Mouse (Mus musculus): ENCODE measurements around the gene Cdc25a. TPM values are rescaled to one million over a fixed set of nuclear protein-coding genes. Genes with fewer than 3 reads are reported as not detected.

Gene Cdc25a
- total RNA-seq, 1 experiment from 2014 or later, result 9.1 TPM

GRCm38 (mm10) chr9:109929131-109929530 lies 53.8 kb downstream of the Cdc25a start:
- no peak for ATAC-seq (replicated peaks; ENCODE audit: insufficient number of reproducible peaks, low FRiP score, low TSS enrichment, poor library complexity, severe bottlenecking)

GRCm38 (mm10) chr9:109930063-109930462 lies 54.7 kb downstream of the Cdc25a start:
- no peak for ATAC-seq (replicated peaks; ENCODE audit: insufficient number of reproducible peaks, low FRiP score, low TSS enrichment, poor library complexity, severe bottlenecking)

GRCm38 (mm10) chr9:109930752-109931151 lies 55.4 kb downstream of the Cdc25a start:
- ATAC-seq (replicated peaks; ENCODE audit: insufficient number of reproducible peaks, low FRiP score, low TSS enrichment, poor library complexity, severe bottlenecking), result no peak

GRCm38 (mm10) chr9:109931257-109932171 lies 56.1 kb downstream of the Cdc25a start, which contains the start of gene Map4:
Gene Map4, plus strand, starts transcription at chr9:109931460.
- peak; percentile 95 for ATAC-seq (replicated peaks; ENCODE audit: insufficient number of reproducible peaks, low FRiP score, low TSS enrichment, poor library complexity, severe bottlenecking)

- no peak for ATAC-seq (replicated peaks; ENCODE audit: insufficient number of reproducible peaks, low FRiP score, low TSS enrichment, poor library complexity, severe bottlenecking)
Measured at GRCm38 (mm10) chr9:109932361-109932755, 57.0 kb downstream of the Cdc25a start.

- no peak for ATAC-seq (replicated peaks; ENCODE audit: insufficient number of reproducible peaks, low FRiP score, low TSS enrichment, poor library complexity, severe bottlenecking)
Measured at GRCm38 (mm10) chr9:109932756-109933375, 57.5 kb downstream of the Cdc25a start.

GRCm38 (mm10) chr9:109939401-109939800 lies 64.0 kb downstream of the Cdc25a start:
- no peak for ATAC-seq (replicated peaks; ENCODE audit: insufficient number of reproducible peaks, low FRiP score, low TSS enrichment, poor library complexity, severe bottlenecking)

- no peak for ATAC-seq (replicated peaks; ENCODE audit: insufficient number of reproducible peaks, low FRiP score, low TSS enrichment, poor library complexity, severe bottlenecking)
Measured at GRCm38 (mm10) chr9:109942796-109943195, 67.4 kb downstream of the Cdc25a start.

Other genes starting within 250 kb of the Cdc25a start
- not detected in 3 replicates for gene Fbxw24, start 249.5 kb upstream of the Cdc25a start, total RNA-seq (2017)
- not detected in 3 replicates for gene Fbxw25, start 210.9 kb upstream of the Cdc25a start, total RNA-seq (2017)
- not detected in 3 replicates for gene Fbxw18, start 172.9 kb upstream of the Cdc25a start, total RNA-seq (2017)
- not detected in 3 replicates for gene Fbxw26, start 129.5 kb upstream of the Cdc25a start, total RNA-seq (2017)
- not detected in 3 replicates for gene Fbxw27, start 84.9 kb upstream of the Cdc25a start, total RNA-seq (2017)
- not detected in 3 replicates for gene Spink8, start 63.3 kb upstream of the Cdc25a start, total RNA-seq (2017)
- 1.7 to 2.1 TPM in 2 of 3 replicates, not detected in the other for gene Nme6, start 42.8 kb upstream of the Cdc25a start, total RNA-seq (2017)
- gene Camp, start 26.0 kb upstream of the Cdc25a start, total RNA-seq (2017), result not detected in 3 replicates
- gene Map4, start 55.9 kb downstream of the Cdc25a start, total RNA-seq (2017), result 43.2 to 82.6 TPM (median 44.6 TPM) in 3 replicates
- gene Smarcc1, start 242.1 kb downstream of the Cdc25a start, total RNA-seq (2017), result 19.7 to 37.0 TPM (median 20.6 TPM) in 3 replicates
- 26.4 to 57.7 TPM (median 47.4 TPM) in 3 replicates for gene Dhx30, start 242.3 kb downstream of the Cdc25a start, total RNA-seq (2017)